Mouse (Mus musculus) c-Kit-positive CD71-negative TER-119-negative erythroid progenitor cells, embryonic 14.5 days (primary cell): ENCODE data around the gene Adgrl2.
A peak's percentile ranks its signal among the peaks of the same experiment; 100 is the strongest.

ENCODE experiments used
- DNase-seq: peaks from one replicate; pipeline ENCODE4 v3.0.0-alpha.2; 2013; ENCODE audit warnings: low read depth

The Adgrl2 gene

DNA sequence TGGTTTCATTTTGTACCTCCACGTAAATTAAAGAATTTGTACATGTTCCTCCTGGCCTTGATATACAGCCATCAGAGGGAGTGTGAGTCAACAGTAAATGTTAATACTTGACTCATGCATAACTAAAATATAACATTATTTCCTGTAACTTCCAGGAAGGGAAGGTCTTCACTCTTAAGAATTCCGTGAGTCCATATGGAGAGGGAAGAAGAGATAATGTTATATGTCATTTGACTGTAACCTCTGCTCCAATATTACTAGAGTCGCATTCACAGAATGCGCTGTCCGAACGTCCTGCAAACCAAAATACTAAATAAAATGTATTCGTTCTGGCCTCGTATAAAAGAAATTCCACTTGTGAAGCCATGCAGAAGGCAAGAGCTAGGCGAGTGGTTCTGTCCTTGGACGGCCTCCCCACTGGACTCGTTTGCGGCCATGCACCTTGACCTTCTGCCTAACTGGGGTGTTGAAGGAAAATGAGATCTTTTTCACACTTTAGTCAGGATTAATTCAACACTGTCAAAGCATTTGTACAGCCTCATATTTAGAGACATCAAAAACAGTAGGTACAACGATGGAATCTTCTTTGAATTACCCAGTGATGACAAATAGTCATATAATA lies 68.3 kb downstream of the Adgrl2 start:
- no peak for DNase-seq

DNA sequence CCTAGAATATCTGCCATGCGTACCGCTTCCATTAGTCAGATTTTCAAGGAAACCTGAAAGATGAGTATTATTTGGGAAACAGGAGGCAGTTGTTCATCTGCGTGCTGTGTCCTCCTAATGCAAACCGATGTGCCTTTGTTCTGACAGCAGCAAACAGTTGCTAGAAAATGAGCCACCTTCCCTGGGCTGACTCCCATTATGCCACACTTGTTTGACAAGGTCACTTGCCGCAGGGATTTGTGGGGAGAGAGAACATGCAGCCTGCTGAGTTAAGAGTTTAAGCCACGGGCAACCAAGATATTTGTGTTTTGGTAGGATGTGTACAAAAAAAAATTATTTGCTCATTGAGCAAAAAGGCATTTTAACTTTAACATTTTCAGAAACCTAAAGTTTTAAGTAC lies 69.5 kb downstream of the Adgrl2 start:
- DNase-seq: no peak

DNA sequence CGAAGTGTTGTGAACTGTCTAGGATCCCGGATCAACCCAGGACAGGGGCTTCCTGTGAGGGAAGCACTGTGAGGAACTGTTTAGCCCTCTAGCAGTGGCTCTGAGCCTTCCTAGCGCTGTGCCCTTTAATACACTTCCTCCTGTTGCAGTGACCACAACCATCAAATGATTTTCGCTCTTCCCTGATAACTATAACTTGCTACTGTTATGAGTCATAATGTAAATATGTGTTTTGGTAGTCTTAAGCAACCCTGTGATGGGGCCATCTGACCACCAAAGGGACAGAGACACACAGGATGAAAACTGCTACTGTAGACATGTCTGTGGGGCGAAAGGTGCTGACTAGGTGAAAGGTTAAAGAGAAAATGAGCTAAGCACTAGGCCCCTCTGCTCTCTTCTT lies 71.9 kb downstream of the Adgrl2 start:
- DNase-seq: peak; percentile 16

DNA sequence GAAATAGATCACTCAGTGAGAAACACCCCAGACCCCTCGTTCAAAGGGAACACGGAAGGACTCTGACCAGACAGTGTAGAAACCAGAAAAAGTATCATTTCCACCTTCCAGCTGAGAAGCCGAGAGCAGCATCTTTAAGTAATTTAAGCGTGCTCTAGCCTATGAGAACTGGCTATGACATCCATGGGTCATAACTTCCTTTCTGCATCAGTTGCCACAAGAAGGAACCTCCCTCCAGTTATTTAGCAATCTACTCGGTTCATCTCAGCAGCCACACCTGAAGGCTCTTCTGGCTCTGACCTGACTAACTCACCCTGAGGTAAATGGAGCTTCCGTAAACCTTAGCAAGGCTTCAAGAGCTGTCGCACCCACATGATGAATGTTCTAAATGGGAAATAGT lies 72.5 kb downstream of the Adgrl2 start:
- peak; percentile 8 for DNase-seq

DNA sequence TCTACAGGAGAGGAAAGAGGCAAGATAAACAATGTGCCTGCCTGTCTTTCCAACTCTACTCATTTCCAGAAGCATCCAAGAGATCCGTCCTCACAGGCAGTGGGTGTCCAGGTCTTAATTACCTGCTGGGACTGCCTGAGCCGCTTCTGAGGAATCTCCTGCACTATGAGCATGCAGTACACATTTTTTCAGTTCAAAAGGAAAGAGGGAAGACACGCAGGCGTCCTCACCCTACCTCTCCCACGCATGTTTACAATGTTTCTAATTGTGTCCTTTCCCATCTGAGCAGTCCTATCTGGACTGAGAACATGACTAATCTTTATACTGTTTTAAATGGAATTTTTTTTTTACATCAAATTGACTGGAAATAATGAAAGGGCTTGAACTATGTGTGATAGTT lies 74.1 kb downstream of the Adgrl2 start:
- DNase-seq: no peak

DNA sequence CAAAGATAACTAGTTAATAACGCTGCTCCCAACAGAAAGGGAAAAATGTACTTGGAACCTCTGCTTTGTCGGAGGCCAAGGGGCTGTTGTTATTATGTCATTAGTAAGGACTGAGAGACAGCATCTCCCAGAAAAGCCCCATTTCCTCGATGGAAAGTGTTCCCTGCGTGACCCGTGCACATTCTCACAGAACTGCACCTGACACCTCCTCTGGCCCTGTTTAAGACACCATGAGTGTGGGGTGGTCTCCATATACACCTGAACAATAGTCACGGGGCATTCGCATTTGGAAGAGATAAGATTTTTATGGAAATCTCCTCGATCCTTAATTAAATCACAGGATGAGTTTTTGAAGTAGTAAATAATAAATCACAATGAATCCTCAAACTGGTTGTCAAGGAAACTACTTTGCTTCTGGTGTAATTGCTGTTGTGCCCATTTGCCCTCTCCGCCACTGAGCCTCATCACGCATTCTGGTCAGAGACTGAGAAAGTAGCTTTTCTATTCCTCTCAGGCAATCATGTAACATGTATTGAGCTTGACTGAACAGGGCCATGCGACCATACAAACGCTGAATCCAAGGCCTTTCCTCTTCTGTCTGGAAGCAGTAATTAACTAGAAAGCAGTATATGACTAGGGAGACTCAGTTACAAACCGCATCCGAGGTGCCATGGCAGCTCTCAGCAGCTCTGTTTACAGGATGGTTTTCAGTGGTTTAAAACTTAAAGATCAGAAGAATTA lies 77.2 kb downstream of the Adgrl2 start:
- DNase-seq: no peak

DNA sequence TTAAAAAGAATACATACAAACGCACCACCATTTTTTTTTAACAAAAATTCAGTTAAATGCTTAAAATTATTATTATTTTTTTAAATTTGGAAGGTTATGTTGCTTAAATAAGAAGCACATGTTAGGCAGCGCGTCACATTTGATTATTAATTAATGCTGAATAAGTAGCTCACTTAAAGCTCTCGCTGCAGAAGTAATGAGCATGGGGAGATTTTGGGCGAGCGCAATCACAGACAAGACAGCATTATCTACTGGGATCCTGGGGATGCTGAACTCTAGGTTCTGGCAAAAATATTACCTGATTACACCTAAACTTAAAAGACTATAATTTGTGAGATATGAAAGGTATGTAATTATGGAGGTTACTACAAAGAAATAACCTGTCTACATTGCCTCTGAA lies 77.8 kb downstream of the Adgrl2 start:
- DNase-seq: no peak

DNA sequence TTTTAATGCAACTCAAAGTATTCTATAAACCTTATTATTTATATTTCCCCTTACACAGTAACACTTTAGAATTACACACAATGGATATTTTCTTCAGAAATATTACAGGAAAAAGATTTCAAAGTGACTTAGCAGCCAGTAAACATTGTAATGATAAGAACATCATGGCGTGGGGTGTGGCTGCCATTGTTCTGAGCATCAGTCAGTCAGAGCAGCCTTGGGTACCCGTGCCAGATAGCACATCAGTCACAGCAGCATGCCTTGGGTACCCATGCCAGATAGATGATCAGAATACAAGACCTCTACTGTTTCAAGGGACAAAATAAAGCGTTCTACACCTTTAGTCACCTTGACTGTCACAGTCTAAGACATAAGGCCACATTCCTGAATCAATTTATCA lies 82.5 kb downstream of the Adgrl2 start:
- no peak for DNase-seq

DNA sequence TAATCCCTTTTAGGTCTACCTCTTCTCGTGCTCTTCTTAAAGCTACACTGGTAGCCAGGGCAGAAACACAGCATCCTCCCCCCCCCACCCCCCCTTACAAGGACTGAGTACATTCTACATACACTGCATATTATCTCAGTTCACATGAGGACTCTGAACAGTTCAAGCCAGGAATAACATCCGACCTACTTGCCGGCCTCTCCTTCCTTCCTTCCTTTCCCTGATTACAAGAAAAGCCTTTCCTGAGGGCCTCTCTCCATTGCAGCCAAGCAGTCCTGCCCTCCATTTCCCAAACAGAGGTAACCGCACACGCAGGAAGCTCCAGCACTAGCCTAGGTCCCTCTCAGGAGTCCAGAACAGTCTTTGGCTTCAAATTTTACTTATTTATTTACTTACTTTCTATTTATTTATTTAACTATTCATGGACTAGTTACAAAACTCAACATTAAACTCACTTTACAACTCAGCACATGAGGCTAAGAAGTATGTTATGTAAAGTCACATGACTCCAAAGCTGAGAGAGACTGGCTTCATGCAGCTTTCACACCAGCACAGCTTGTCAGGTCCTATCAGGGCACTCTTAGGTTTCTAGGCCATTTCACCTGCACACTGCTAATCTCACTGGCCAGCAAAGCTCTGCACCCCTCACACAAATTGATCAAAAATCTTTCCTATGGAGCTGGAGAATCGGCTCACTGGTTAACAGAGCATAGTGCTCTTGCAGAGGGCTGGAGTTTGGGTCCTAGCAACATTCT lies 83.2 kb downstream of the Adgrl2 start:
- no peak for DNase-seq

DNA sequence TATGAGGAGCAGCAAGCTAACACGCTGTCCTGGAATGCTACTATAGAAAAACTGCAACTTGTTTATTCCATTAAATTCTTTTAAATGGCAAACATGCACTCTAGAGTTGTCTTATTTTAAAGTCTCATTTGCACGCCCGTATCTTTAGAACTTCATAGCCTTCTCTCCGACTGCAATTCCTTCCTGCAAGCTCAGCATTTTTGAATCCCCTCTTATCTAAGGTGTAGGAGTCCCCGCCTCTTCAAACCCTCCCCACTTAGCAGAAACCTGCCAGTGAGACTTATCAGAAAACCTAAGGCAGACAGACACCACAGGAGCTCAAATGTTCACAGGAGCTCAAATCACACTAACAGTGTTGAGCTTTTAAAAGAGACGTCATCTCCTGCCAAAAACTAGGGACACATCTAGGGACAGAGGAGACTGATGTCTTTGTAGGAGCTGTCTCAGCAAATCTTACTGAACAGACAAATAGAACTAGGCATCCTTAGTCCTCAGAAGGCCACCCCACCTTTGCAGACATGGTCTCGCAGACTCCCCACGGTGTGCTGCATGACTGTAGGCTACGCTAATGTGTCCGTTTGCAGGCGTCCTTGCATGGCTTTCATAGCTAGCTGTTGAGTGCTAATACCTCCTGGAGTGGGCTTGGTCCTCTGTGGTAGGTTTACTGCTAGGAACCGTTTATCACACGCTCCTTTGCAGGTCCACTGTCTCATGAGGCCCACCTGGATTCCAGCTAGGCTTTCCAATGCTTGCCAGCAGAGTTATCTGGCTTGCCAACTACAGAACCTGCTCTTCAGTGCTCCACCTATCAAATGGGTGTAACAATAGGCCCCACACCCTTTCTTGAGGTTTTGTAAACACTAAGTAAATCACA lies 84.2 kb downstream of the Adgrl2 start:
- no peak for DNase-seq

DNA sequence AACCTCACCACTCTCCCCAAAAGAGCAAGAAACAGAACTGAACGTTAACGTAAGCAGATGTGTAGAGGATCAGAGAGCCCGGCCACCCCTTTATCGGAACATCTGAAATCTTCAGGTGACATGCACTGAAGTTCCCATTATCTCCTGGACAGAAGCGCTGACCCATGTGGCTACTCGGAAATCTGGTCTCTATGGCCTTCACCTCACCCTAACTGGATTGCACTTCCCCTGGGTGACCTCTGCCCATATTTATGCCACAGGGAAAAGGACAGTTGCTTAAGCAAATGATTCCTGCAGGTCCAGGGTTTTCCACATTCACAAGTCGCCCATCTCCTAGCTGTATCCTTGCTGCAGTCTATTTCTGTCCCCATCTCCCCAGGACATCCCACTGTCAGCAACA lies 84.9 kb downstream of the Adgrl2 start:
- DNase-seq: no peak

DNA sequence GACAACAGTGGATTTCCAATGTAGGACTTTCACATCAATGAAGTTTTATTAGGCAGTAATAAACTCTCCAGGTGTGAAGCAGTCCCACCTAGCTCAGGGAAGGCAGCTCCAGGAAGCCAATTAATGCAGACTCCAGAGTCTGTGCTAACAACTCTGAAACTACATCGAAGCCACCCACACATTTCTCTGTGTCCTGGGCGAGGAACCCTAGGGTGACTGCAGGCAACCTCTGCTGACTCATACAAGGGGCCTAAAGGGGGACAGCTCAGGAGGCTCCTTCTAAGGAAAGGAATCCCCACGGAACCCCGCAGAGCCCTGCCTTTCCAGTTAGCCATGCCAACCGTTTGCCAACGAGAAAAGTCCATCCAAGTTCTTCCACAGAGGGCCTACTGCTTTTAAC lies 90.5 kb downstream of the Adgrl2 start:
- DNase-seq: no peak

DNA sequence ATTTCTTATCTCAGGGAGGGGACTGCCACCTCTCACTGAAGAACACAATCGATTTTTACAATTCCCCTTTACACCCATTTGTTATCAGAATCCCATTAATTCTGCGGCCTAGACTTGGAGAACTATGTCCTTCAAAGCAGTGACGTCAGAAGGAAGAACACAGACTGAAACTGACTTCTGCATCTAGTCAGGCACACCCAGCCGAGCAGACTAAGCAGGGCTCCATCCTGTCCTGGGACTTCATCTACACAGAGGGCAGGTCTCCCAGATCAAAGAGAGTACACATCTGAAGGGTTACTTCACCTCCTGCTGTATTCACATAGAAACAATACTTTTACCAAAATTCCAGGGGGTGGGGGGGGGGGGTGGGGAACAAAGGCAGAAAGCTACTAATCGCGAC lies 90.9 kb downstream of the Adgrl2 start:
- DNase-seq: no peak

DNA sequence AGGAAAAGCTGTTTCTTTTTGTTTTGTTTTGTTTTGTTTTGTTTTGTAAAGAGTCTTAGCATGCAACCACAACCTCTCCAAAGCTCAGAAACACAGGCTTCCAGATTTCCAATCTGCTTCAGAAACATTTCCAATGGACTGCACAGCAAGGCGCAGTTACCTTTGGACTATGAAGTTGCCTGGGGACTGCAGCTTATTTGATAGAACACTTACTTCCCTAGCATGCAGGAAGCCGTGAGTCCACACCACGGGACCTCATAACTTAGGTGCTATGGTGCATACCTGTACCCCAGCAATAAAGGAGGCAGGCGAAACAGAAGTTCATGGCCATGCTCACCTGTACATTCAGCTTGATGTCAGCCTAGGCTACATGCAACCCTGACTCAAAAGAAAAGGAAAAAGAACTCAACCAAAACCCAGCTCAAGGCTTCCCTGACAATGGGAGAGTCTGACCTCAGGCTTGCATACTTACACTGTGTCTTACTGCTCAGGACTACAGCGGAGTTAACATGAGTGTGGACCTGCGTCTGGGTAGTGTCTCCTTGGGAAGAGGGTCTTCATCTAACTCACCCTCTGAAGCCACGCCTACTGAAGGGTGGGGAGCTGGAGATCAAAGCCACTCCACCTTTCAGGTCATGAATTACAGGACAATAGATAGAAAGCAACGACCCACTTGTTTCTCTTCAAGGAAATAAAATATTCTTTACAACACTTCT lies 91.7 kb downstream of the Adgrl2 start:
- no peak for DNase-seq

DNA sequence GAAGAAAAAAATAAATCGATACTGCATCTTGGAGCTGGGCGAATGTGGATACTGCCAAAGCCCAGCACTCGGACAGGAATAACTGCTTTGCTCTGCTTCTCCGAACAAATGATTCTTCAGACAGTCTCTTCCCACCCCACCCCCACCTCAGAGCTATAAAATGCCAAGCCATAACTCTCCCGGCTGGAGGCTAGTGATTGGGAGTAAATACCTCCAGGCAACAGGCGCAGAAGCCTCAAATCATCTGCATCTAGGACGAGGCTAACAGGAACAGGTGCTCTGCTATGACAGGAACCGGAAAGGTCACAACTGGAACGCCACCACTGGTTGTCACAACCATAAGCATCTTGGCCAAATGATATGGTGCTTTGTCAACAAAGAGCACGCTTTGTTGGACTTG lies 94.1 kb downstream of the Adgrl2 start:
- DNase-seq: no peak

DNA sequence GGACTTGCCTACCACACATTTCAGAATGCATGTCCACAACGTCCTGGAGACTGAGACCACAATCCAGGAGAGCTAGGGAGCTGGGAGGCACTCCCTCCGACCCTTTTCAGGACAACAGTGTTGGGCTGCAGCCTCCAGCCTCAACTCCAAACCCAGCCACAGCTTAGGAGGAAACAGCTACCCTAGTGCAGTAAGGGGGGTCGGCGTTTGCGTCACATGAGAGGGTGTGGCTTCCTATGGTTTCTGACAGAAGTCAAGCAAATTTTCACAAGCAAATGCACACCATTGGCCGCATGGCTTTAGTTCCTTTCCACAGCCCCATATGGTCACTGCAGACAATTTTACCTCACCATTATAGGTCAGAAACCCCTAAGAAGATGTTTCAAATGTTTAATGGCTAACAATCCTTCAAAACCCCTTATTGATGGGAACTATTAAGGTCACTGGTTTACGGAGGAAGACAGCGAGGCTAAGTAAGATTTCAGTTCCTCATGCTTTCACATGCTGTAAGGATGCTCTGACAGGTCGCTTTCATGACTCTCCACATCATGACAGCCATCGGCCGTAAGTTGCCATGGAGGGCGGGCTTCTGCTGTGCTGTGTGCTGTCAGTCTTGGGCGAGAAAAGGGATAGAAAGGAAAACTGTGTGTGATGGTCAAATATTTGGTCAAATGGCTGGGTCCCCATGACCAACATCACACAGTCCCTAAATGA lies 94.8 kb downstream of the Adgrl2 start:
- peak; percentile 14 for DNase-seq

DNA sequence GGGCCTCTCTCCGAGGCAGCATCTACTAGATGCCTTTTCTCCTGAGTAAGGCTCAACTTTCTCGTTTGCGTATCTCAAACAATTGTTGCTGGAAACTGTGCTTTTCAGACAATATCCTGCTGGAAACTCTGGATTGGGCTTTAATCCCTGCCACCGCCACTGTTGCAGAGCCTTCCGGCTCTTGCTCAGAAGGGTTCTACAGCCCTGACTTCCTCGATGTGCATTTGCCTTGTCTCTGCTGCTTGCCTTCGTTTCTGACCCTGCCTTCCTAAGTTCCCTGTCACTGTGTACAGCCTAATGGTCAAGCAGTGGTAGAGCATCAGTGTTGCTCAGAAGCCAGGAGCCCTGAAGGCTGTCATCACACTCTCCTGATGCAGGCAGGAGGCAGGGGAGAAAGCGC lies 95.5 kb downstream of the Adgrl2 start:
- no peak for DNase-seq

DNA sequence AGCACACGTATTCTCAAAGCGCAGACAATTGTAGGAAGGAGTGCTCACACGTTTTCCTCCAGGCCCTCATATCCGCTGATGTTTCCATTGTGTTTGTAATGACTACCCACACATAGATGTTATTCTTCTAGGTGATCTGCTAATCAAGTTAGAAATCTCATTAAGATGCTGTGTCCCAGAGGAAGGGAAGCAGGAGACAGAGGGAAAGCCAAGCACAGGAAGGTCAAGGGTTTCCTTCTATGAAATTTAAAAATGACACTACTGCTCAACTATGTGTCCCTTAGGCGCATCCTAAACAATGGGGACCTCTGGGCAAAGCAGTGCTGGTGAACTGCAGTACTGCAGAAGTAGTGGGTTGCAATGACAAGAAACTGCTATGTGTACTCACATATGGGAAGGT lies 102.5 kb downstream of the Adgrl2 start:
- DNase-seq: no peak

DNA sequence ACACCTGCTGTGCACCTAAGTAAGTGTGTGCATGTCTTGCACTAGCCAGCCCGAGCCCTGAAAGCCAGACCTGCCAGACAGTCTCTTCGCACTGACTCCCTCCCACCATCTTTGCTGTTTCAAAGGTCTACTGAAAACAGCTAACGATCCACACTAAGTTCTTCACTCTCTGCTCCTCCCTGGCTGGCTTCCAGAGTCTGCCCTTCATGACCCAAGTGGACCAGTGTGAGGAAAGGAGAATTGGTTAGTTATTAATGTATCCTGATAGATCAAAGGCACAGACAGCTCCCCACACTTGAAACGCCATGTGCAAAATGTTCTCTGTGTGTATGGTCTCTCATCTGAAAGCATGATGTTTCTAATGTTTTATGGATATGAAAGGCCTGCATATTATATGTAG lies 103.4 kb downstream of the Adgrl2 start:
- DNase-seq: no peak

DNA sequence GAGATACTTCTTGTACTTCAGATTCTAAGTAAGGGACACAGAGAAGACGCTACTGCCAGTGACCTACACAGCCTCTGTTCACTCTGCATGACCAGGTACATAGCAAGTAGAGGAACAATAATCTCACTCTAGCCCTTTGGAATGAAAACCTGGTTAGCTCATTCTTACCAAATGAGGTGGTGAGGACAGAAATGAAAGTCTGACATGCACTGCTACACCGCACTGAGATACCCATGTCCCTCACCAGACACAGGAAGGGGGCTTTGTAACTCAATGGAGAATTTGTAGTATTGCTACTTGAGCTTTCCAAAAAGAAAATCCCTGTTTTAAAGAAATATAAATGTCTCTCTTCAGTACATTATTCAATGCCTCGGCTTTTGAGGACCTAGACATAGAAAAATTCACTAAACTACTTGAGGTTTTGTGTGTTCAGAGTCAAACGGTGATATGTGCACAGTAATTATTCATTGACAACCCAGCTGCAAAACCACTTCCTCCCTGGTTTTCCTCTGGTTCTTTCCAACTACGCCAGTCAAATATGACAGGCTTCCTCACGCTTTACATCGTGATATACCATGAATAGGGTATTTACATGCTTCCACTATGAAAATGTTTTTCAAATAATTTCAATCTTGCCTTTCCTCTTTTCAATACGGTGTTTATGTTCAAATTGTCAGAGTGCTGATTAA lies 104.2 kb downstream of the Adgrl2 start:
- no peak for DNase-seq
